Mouse (Mus musculus): Measurements from ENCODE around the gene Mfsd4b3.

GRCm38 (mm10) chr10:40009591-40009990, 49.6 kb upstream of the Mfsd4b3 start:
- TF ChIP-seq CTCF (IDR thresholded peaks at IDR 0.05; ENCODE audit: insufficient read depth, low read depth, low read length): no peak
- no peak for TF ChIP-seq POLR2A (IDR thresholded peaks at IDR 0.05; ENCODE audit: insufficient read depth, low read depth, low read length)
